Mouse (Mus musculus) megakaryocyte, embryonic 14.5 days (primary cell): ENCODE measurements around the gene Adam15.

Experiments used
- FLI1 ChIP-seq: IDR thresholded peaks from 2 replicates; pipeline ENCODE4 v1.6.1; 2012; ENCODE audit warnings: low read length, inconsistent platforms, mixed read lengths
- GATA1 ChIP-seq: IDR thresholded peaks from 3 replicates; pipeline ENCODE4 v1.6.1; 2012; ENCODE audit warnings: mixed read lengths, low read length, inconsistent platforms, borderline replicate concordance

GRCm38 (mm10) chr3:89330948-89331347, 18.8 kb downstream of the Adam15 start:
- TF ChIP-seq GATA1 (no peak), FLI1 (no peak)
